Mouse (Mus musculus) heart, postnatal 14 days (tissue): ENCODE measurements around the gene Ankrd33b. TPM values are rescaled to one million over a fixed set of nuclear protein-coding genes. Genes with fewer than 3 reads are reported as not detected.

ENCODE experiments used
- DNase-seq, 2 experiments: peaks; one replicate each; pipeline ENCODE4 v3.0.0; 2021 to 2022
- intact Hi-C: fragments of 180-260 bp; cut with DNase I; formaldehyde crosslinking; loops from one replicate; pipeline ENCODE4 v1.15.1; 2025
- total RNA-seq, 2 experiments: library from RNA; stranded (reverse); gene quantifications; 2 replicates each; pipeline ENCODE4 v1.2.3; 2021

The Ankrd33b gene
- total RNA-seq, 2 experiments from 2014 or later, result 21.8 TPM

- DNase-seq, result no peak
- intact Hi-C loops, result no loop called here
These were observed 87.5 kb downstream of the Ankrd33b start for GRCm38 (mm10) chr15:31280059-31280458.

- intact Hi-C loops, result no loop called here
- DNase-seq, result no peak
These were observed 87.9 kb downstream of the Ankrd33b start for GRCm38 (mm10) chr15:31279577-31280004.

DNA sequence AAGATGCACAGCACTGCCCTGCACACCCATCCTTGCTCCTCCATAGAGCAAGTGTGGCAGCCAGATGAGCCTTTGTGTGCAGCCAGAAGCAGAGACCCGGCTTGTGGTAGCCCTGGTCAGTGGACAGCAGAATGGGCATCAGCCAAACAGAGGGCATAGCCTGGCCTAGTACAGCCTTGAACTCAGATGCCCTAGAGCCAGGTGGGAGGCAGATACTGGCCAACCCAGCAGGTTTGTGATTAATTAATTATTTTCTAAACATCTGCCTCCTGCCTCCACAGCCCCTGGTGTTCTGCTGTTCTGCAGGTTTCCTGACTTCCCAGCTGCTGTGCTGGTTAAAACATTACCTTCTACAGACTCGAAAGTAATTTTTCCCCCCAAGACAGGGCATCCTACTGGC lies 88.4 kb downstream of the Ankrd33b start:
- intact Hi-C loops, result no loop called here
- DNase-seq, result no peak

GRCm38 (mm10) chr15:31278090-31278489 lies 89.4 kb downstream of the Ankrd33b start:
- intact Hi-C loops, result no loop called here
- peak in 1 of 2 experiments; percentile 38 for DNase-seq

DNA sequence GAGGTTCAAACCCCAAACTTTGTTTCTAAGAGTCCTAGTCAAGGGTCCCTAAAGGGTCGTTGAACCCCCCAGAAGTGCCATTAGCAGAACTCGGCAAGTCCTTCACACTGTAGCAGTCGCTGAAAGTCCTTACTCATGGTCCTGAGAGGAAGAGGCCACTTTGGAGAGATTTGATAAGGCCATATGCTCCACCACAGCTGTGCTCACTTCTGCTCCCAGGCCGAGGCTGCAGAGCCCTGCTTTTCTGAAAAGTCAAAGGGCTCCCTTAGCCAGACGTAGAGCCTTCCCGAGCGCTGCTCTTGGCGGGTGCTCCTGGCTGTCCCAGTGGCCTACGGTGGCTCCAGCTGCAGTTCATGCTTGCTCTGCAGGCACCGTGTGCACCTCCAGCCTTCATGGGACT lies 94.0 kb downstream of the Ankrd33b start:
- DNase-seq, result no peak

DNA sequence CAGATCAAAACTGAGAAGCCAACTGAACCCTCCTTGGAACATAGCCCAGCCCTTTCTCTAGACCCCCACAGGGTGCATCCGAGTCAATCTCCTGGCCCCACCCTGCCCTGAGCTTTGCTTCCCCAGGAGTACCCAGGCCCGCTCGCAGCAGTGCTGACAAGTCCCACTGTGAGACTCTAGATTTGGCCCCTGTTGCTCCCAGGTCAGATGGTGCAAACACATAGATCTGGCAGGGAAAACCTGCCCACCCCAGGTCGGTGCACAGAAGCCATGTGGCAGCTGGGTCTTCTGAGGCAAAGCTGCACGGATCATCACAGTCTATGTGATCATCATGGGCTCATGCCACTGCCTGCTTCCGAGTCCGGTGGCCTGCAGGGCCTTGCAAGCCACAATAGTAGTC lies 94.8 kb downstream of the Ankrd33b start:
- intact Hi-C loops, result no loop called here
- no peak for DNase-seq

More for the DNA sequence above, 94.0 kb downstream of the Ankrd33b start:
- intact Hi-C loops, result no loop called here

DNA sequence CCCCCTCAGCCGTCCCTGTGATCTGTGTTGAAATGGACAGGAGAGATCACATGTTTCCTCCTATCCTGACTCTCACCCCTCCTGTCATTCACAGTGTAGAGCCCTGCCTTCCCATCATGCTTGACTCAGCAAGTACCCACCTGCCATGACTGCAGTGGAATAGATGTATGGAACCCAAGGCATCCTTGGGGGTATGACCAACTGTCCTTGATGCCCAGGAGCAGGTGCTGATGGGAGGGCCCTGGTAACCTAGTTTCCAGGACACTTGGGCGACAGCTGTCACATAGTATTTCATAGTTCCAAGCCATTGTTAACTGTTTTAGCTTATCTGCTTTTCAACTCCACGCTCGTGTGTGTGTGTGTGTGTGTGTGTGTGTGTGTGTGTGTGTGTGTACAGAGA lies 98.0 kb downstream of the Ankrd33b start:
- intact Hi-C loops, result loop anchor here (10.0 kb wide), 2 partner anchors 215 to 1235 kb away; no protein-coding TSS in a partner anchor
- no peak for DNase-seq

- intact Hi-C loops, result loop anchor here (10.0 kb wide), 2 partner anchors 213 to 1233 kb away; no protein-coding TSS in a partner anchor
- no peak for DNase-seq
These were observed 99.4 kb downstream of the Ankrd33b start for GRCm38 (mm10) chr15:31268148-31268547.

GRCm38 (mm10) chr15:31265845-31266244 lies 101.7 kb downstream of the Ankrd33b start:
- intact Hi-C loops, result loop anchor here (1.0 to 10.0 kb wide), 3 partner anchors 211 to 1231 kb away; no protein-coding TSS in a partner anchor
- no peak for DNase-seq

- DNase-seq, result no peak
- intact Hi-C loops, result loop anchor here (1.0 to 10.0 kb wide), 3 partner anchors 211 to 1231 kb away; no protein-coding TSS in a partner anchor
These were observed 102.1 kb downstream of the Ankrd33b start for GRCm38 (mm10) chr15:31265404-31265803.

DNA sequence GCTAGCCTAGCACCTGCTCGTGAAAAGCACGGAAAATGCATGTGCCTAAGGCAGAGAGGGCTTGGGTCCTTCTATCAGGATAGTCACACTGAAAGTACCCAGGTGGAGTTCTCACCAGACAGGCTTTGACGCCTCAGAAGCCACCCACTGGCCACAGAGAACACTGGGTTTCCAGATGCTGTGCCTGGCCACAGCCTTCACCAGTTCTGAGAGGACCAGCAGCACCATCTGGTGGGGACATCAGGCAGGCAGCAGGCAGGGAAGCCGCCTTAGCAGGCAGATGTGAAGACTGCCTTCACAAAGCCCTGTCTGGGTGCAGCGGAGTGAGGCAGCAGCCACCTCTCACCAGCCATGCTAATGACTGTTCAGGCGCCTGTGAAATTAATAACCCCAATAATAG lies 102.7 kb downstream of the Ankrd33b start:
- intact Hi-C loops, result loop anchor here (1.0 to 10.0 kb wide), 4 partner anchors 113 to 1230 kb away; no protein-coding TSS in a partner anchor
- DNase-seq, result peak; percentile 76 to 86

- intact Hi-C loops, result loop anchor here (5.0 to 10.0 kb wide), 3 partner anchors 110 to 1228 kb away; no protein-coding TSS in a partner anchor
- DNase-seq, result no peak
These were observed 105.2 kb downstream of the Ankrd33b start for GRCm38 (mm10) chr15:31262361-31262760.

DNA sequence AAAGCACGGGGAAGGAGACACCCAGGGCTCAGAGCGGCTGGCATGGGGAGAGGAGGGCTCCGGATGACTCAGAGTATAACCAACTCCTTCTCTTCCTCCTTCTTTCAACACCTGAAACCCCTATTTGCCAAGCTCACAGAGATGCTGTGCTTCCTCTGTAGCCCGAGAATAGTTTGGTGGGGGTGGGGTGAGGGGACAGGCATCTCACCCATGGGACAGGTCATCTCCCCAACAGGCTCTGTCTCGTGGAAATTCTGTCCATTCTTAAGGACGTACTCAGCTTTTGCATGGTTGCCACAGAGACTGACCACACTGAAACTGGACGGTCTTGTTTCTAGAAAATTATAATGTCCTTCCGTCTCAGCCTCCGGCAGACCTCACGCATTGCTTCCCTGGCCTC lies 106.4 kb downstream of the Ankrd33b start:
- no peak for DNase-seq
- intact Hi-C loops, result loop anchor here (5.0 to 10.0 kb wide), 3 partner anchors 109 to 1226 kb away; no protein-coding TSS in a partner anchor

- no peak for DNase-seq
- intact Hi-C loops, result no loop called here
These were observed 108.7 kb downstream of the Ankrd33b start for GRCm38 (mm10) chr15:31258693-31259439.

DNA sequence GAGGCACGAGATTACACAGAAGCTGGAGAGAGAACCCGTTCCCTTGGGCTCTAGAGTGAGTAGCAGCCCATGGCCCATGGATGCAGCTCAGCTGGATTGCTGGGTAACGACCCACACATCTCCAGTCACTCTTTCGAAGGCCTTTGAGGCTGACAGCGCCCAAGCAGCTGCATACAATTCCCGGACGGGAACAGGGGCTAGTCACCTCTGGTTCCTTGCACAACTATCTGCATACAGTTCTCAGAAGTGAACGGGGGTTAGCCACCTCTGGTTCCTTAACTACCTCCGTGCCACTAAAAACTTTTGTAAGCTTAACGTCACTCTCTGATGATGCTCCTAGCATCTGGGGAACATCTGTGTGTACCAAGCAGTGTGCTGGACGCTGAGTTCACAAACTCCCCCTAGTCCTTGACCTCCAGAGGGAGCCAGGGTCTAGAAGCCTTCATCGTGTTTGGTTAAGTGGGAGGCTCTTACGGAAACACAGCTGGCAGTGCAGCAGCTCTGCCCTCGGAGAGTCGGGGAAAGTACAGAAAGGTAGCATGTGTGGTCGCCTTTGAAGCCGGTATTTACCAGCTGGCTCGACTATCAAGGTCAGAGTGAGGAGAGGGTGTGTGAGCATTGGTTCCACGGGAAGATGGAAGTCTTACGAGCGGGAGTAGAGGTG lies 109.4 kb downstream of the Ankrd33b start:
- no peak for DNase-seq
- intact Hi-C loops, result no loop called here

DNA sequence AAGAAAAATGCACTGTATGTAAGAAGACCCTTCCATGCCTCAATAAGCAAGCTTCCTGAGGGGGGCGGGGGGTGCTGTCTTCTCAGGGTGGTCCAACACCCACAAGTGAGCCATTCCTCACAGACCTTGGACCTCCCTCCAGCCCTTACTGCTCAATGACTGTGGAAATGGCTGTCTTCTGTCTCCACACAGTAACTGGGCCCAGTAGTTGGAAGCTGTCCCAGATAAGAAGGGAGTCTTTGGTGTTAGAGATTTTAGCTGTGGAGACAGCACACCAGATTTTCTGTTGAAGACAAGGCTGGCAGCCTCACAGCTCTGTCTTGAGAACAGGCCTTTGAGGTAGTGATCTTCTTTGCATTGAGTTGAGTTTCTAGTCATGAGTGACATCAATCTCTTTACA lies 110.2 kb downstream of the Ankrd33b start:
- intact Hi-C loops, result no loop called here
- DNase-seq, result no peak

DNA sequence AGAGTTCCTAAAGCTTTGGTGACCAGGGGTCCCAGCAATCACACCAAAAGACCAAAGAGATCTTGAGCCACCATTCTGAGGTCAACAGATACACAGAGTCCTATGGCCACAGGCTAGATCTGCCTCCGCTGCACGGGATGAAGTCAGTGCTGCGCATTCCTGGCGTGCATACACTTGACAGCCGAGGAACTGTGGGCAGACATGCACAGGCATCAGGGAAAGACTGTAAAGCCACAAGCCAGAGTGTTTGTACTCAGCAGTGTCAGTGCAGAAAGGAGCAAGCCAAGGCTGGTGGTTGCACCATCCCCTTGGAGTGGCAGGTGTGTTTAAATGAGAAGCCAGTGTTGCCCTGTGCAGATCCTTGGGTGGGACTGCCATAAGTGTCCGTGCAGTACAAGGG lies 111.8 kb downstream of the Ankrd33b start:
- intact Hi-C loops, result no loop called here
- no peak for DNase-seq

- DNase-seq, result no peak
- intact Hi-C loops, result no loop called here
These were observed 112.5 kb downstream of the Ankrd33b start for GRCm38 (mm10) chr15:31254939-31255535.

- intact Hi-C loops, result no loop called here
- DNase-seq, result no peak
These were observed 113.6 kb downstream of the Ankrd33b start for GRCm38 (mm10) chr15:31253963-31254362.

DNA sequence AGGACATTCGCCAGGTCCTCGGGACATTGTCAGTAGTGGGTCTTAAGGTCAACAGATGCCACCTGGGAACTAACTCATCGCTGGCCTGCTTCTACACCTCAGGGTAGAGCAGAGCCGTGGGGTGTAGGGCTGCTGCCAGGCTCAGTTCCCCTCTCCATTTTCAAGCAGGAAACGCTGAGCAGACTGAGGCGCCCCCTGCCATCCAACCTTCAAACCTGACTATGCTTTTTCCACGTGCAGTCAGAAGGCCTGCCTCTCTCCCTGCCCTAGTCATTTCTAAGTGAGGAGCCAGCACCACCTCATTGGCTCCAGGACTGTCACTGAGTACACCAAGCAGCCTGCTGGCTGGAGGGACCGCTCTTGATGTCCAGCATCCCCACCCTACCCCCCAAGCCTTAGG lies 114.1 kb downstream of the Ankrd33b start:
- DNase-seq, result no peak
- intact Hi-C loops, result no loop called here
